Mouse (Mus musculus) macrophage (primary cell): Measurements from ENCODE around the gene Dhx30. TPM values are rescaled to one million over a fixed set of nuclear protein-coding genes. Genes with fewer than 3 reads are reported as not detected.
A peak's percentile ranks its signal among the peaks of the same experiment; 100 is the strongest.
"Not testable (repeated sequence)": the region's sequence is repeated elsewhere in the genome, so short reads cannot be mapped to it uniquely, and the experiment has no call there.

Source experiments
- H3K27ac ChIP-seq: fragments of 350-480 bp; formaldehyde crosslinking; 2 replicates; pipeline ENCODE4 v1.9.0; 2021
- H3K36me3 ChIP-seq: fragments of 350-480 bp; formaldehyde crosslinking; 2 replicates; pipeline ENCODE4 v1.9.0; 2021; ENCODE audit errors: inconsistent target
- H3K4me3 ChIP-seq: fragments of 350-480 bp; formaldehyde crosslinking; 2 replicates; pipeline ENCODE4 v1.9.0; 2021; ENCODE audit errors: inconsistent target
- H3K79me2 ChIP-seq: fragments of 350-480 bp; formaldehyde crosslinking; 2 replicates; pipeline ENCODE4 v1.9.0; 2021; ENCODE audit errors: inconsistent target
- WGBS: methylation state at CpG from one replicate; pipeline ENCODE4 v1.1.7; 2026; ENCODE audit warnings: inconsistent platforms; ENCODE audit not compliant: missing documents; 5-methylcytosine and 5-hydroxymethylcytosine counted together
- polyA plus RNA-seq: library from polyadenylated mRNA; stranded (reverse); fragments of 250-400 nt; gene quantifications from 3 replicates; pipeline ENCODE4 v1.2.4, GENCODE M21; 2018; ENCODE audit warnings: inconsistent platforms
- total RNA-seq, 78 experiments: library from RNA; depleted of rRNA; stranded (reverse); fragments of 250-400 nt; gene quantifications; 1 replicate in 9 of 78; 2 replicates in 24 of 78; 3 replicates in 43 of 78; 4 replicates in 2 of 78; pipeline ENCODE4 v1.2.4; 2018; ENCODE audit warnings: inconsistent platforms in 56 of 78

Dhx30 gene
- total RNA-seq (2018; cell fraction: chromatin; rRNA removed), result 100 to 1,000 TPM in 14 of 26 experiments, 10 to 100 TPM in 12; 34.6 to 162 (median 109) TPM
- 10 to 100 TPM; 19.0 to 52.4 (median 37.6) TPM for total RNA-seq (2018; cell fraction: cytosol; rRNA removed)
- total RNA-seq (2018; cell fraction: nucleus; rRNA removed), result 100 to 1,000 TPM in 5 of 26 experiments, 10 to 100 TPM in 21; 33.2 to 129 (median 75.3) TPM
- polyA plus RNA-seq, result 22.5 to 39.0 TPM (median 36.9 TPM) in 3 replicates

DNA sequence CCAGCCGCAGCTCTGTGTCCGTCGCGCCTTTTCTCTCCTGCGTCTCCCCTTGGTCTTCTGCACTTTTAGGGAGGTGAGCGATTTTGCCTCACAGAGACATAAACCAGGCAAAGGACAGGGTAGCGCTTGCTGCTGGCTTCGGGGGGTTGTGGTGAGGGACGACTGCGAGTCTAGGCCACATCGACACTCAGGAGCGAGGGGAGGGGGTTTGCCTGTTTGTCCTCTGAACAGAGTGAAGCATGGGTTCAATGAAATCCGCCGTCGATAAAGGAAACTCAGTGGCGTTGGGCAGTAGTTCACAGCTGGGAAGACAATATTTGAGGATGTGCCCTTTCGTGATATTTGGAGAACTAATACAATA lies at the start of gene Dhx30:
Dhx30 (minus strand) TSS at position 52 of the 361 bp plus-strand sequence.
- Histone ChIP-seq H3K27ac (peak within 1 kb of the TSS; percentile 40), H3K4me3 (peak within 1 kb of the TSS; percentile 84), H3K36me3 (peaks cover 11% of the 10 kb centered on the region; the same call in 1 of the 2 replicates), H3K79me2 (peaks cover 34% of the 10 kb centered on the region)
- WGBS, result 0% methylated on average over 17 of the region's 17 CpGs

DNA sequence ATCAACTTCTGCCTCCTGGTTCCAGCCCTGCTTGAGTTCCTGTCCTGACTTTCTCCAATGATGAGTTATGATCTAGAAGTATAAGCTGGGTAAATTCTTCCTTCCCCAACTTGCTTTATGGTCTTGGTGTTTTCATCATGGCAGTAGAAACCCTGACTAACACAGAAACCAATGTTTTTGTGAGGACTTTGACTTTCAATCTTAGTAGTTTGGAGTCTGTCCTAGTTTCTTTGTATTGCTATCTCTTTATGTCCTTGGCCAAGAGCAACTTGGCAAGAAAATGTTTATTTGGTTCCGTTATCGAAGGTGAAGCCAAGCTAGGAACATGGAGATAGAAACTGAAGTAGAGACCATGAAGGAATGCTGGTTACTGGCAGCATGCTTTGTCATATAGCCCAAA lies 45.4 kb upstream of the Dhx30 start:
- Histone ChIP-seq H3K36me3 (peaks cover 6% of the 10 kb centered on the region), H3K79me2 (no peaks in the 10 kb centered on the region), H3K4me3 (no peak overlapping the region), H3K27ac (no peak overlapping the region)
- 100% methylated on average over 2 of the region's 2 CpGs for WGBS

DNA sequence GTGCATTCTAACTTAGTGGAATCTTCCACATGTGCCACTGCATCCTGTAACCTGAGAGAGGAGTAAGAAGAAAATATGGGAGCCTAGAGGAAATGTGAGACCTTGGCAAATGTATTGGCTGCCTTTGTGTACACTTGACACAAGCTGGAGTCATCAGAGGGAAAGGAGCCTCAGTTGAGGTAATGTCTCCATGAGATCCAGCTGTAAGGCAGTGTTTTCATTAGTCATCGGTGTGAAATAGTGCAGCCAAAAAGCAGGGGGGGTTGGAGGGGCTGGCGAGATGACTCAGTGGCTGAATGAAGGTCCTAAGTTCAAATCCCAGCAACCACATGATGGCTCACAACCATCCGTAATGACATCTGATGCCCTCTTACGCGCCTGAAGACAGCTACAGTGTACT lies 44.8 kb upstream of the Dhx30 start:
- no peaks in the 10 kb centered on the region for H3K79me2 ChIP-seq
- H3K27ac ChIP-seq, result no peak overlapping the region
- 81% methylated on average over 5 of the region's 5 CpGs for WGBS
- H3K4me3 ChIP-seq, result no peak overlapping the region
- H3K36me3 ChIP-seq, result peaks cover 4% of the 10 kb centered on the region

DNA sequence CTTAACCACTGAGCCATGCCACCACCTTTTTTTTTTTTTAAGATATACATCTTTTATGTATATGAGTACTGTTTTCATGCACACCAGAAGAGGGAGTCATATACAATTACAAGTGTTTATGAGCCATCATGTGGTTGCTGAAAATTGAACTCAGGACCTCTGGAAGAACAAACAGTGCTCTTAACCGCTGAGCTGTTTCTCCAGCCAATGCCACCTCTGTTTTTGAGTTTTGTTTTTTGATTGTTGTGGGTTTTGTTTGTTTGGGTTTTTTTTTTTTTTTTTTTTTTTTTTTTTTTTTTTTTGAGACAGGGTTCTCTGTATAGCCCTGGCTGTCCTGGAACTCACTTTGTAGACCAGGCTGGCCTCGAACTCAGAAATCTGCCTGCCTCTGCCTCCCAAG lies 42.9 kb upstream of the Dhx30 start:
- not testable (repeated sequence) for H3K36me3 ChIP-seq, H3K79me2 ChIP-seq, H3K4me3 ChIP-seq, H3K27ac ChIP-seq
- WGBS, result no CpG with 5 or more reads among the region's 2 CpGs

DNA sequence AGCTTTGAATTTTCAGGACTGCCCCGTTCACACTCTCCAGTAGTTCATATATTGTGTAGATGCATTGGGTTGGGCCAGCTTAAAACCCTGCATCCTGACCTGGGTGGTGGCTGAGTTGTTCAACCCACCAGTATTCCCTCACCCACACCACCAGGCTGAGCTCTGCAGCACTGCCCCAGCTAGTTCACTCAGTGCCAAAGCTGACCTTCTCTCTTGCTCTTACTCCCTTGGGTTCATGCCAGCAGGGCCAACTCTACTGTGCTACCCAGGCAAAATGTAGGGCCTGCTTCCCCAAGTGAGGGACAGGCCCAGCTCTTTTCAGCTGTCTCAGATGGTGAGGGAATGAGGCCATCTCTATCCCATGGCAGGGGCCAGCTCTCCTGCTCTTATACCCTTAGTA lies 41.4 kb upstream of the Dhx30 start:
- no peaks in the 10 kb centered on the region for H3K79me2 ChIP-seq
- H3K36me3 ChIP-seq, result peaks cover 8% of the 10 kb centered on the region; the same call in 1 of the 2 replicates
- WGBS, result 88% methylated on average over 1 of the region's 1 CpGs
- H3K27ac ChIP-seq, result no peak overlapping the region
- no peak overlapping the region for H3K4me3 ChIP-seq

DNA sequence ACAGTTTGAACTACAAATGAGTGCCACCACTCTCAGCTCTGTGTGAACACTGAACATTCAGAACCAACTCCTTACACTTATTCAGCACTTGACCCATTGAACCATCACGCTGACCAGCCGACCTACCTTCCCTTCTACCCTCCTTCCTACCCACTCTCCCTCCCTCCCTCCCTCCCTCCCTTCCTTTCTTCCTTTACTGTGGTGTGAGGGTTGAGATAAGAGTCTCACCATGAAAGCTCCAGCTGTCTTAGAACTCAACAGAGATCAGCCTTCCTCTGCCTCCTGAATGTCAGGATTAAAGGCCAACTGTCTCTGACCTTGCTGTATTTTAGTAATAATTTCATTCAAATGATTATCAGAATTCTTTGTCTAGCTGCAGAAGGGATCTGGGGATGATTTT lies 31.0 kb upstream of the Dhx30 start:
- 73% methylated on average over 2 of the region's 2 CpGs for WGBS
- no peak overlapping the region for H3K27ac ChIP-seq
- no peak overlapping the region for H3K4me3 ChIP-seq
- H3K79me2 ChIP-seq, result no peaks in the 10 kb centered on the region; the same call in 1 of the 2 replicates
- H3K36me3 ChIP-seq, result peaks cover 20% of the 10 kb centered on the region; the same call in 1 of the 2 replicates

GRCm38 (mm10) chr9:110142097-110142496 lies 24.5 kb upstream of the Dhx30 start:
- peaks cover 38% of the 10 kb centered on the region for H3K79me2 ChIP-seq
- H3K4me3 ChIP-seq, result no peak overlapping the region
- no CpG with 5 or more reads among the region's 1 CpGs for WGBS
- peaks cover 2% of the 10 kb centered on the region; the same call in 1 of the 2 replicates for H3K36me3 ChIP-seq
- no peak overlapping the region for H3K27ac ChIP-seq

- Histone ChIP-seq H3K4me3 (no peak overlapping the region), H3K79me2 (peaks cover 68% of the 10 kb centered on the region), H3K27ac (no peak overlapping the region), H3K36me3 (0 out of 2 replicates have a peak, but pooled peaks cover 8% of the 10 kb centered on the region)
- WGBS, result 75% methylated on average over 4 of the region's 4 CpGs
These were observed 21.5 kb upstream of the Dhx30 start for GRCm38 (mm10) chr9:110139119-110139518.

GRCm38 (mm10) chr9:110134176-110134575 lies 16.5 kb upstream of the Dhx30 start:
- Histone ChIP-seq H3K4me3 (no peak overlapping the region), H3K36me3 (0 out of 2 replicates have a peak, but pooled peaks cover 8% of the 10 kb centered on the region), H3K79me2 (peaks cover 62% of the 10 kb centered on the region), H3K27ac (no peak overlapping the region)
- WGBS, result 69% methylated on average over 5 of the region's 5 CpGs

- 43% methylated on average over 6 of the region's 6 CpGs for WGBS
- Histone ChIP-seq H3K27ac (no peak overlapping the region), H3K36me3 (0 out of 2 replicates have a peak, but pooled peaks cover 8% of the 10 kb centered on the region), H3K79me2 (peaks cover 57% of the 10 kb centered on the region), H3K4me3 (peak overlapping the region; percentile 33)
These were observed 15.3 kb upstream of the Dhx30 start for GRCm38 (mm10) chr9:110132921-110133320.

DNA sequence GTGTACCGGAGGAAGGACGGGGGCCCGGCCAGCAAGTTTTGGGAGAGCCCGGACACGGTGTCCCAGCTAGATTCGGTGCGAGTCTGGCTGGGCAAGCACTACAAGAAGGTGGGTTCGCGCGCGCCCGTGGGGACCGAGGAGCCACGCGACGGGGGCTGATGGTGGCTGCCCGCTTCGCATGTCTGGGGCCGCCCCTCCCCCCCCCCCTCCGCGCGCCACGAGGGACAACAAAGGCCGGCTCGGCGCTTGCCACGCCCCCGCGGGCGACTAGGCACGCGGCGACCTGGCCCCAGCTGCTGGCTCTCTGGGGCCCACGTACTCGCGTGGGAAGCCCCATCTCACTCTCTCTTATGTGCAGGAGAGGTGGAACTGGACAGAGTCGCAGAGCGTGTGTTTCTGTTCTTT lies 14.6 kb upstream of the Dhx30 start:
- H3K36me3 ChIP-seq, result 0 out of 2 replicates have a peak, but pooled peaks cover 8% of the 10 kb centered on the region
- WGBS, result 1% methylated on average over 31 of the region's 38 CpGs
- peaks cover 49% of the 10 kb centered on the region for H3K79me2 ChIP-seq
- H3K4me3 ChIP-seq, result peak overlapping the region; percentile 33
- H3K27ac ChIP-seq, result no peak overlapping the region

DNA sequence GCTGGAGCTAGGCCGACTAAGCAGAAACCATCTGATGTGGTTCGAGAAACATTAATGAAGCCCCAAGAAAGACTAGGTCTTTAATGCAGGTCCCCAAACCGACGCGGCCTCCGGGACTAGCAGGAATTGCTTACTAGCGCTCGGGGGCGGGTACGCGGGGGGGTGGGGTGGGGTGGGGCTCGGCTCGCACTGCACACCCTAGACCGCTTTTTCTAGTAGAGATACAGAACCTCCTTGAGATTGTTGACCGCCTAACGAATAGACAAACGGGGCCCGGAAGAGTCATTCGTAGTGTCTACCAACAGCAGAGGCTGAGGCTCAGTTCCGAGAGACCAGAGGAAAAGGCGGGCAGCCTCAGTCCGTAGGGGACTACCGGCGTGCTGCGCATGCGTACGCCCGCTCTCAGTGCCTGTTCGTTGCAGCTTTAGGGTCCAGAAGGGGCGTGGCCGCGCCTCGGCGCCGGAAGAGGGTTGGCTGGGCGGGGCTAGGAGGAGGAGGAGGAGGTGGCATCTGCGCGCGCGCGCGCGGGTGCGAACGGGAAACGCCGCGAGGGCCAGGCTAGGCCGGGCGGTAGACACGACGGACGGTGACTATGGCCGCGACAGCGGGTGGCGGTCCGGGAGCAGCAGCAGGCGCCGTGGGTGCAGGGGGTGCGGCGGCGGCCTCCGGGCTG lies 14.0 kb upstream of the Dhx30 start:
- Histone ChIP-seq H3K36me3 (0 out of 2 replicates have a peak, but pooled peaks cover 8% of the 10 kb centered on the region), H3K27ac (peak overlapping the region; percentile 47), H3K79me2 (peaks cover 44% of the 10 kb centered on the region), H3K4me3 (peak overlapping the region; percentile 41)
- under 1% methylated on average over 61 of the region's 64 CpGs for WGBS

DNA sequence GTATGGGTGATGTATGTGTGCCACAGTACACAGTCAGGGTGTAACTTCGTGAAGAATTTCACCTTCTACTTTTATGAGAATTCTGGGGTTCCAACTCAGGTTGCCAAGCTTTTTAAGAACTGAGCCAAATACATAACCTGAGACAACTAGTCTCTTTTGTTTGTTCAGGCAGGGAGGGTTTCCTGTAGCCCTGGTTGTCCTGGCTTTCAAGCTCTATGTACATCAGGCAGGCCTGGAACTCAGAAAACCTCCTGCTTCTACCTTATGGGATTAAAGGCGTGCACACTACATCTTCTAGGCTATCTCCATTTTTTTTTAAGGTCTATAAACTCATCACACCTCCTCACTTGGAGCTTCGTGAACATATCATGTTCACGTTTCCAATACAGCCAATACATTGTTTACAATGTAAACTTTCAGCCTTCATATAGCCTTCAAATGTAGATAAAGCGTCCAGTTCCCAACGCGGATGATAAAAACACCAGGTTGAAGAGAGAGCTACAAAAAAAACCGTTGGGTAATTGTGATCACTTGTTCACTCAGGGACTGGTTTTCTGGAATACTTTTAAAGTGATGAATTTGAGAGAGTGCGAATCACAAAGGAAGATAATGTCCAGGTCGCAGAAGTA lies 13.4 kb upstream of the Dhx30 start:
- Histone ChIP-seq H3K36me3 (0 out of 2 replicates have a peak, but pooled peaks cover 4% of the 10 kb centered on the region), H3K27ac (peak overlapping the region; percentile 47), H3K4me3 (peak overlapping the region; percentile 41), H3K79me2 (peaks cover 37% of the 10 kb centered on the region)
- WGBS, result 24% methylated on average over 10 of the region's 10 CpGs

DNA sequence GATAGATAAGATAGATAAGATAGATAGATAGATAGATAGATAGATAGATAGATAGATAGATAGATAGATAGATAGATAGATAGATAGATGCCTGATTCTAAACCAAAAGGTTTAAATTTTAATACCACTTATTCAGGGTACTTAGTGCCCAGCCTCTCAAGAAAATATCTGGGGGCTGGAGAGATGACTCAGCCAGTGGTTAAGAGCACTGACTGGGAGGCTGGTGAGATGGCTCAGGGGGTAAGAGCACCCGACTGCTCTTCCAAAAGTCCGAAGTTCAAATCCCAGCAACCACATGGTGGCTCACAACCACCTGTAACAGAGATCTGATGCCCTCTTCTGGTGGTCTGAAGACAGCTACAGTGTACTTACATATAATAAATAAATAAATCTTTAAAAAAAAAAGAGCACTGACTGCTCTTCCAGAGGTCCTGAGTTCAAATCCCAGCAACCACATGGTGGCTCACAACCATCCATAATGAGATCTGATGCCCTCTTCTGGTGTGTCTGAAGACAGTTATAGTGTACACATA lies 6.4 kb upstream of the Dhx30 start:
- H3K4me3 ChIP-seq, H3K27ac ChIP-seq, H3K36me3 ChIP-seq, H3K79me2 ChIP-seq: not testable (repeated sequence)
- WGBS, result 66% methylated on average over 2 of the region's 2 CpGs

- H3K36me3 ChIP-seq, result no peaks in the 10 kb centered on the region
- no peak overlapping the region for H3K4me3 ChIP-seq
- 72% methylated on average over 2 of the region's 2 CpGs for WGBS
- no peak overlapping the region for H3K27ac ChIP-seq
- H3K79me2 ChIP-seq, result peaks cover 11% of the 10 kb centered on the region; the same call in 1 of the 2 replicates
These were observed 5.7 kb upstream of the Dhx30 start for GRCm38 (mm10) chr9:110123322-110123721.
